Mouse (Mus musculus) forebrain, embryonic 15.5 days (tissue): ENCODE data around the gene Etl4. TPM values are rescaled to one million over a fixed set of nuclear protein-coding genes. Genes with fewer than 3 reads are reported as not detected.
A peak's percentile ranks its signal among the peaks of the same experiment; 100 is the strongest.
"Not testable (repeated sequence)": the region's sequence is repeated elsewhere in the genome, so short reads cannot be mapped to it uniquely, and the experiment has no call there.

Experiments used
- ATAC-seq: fragments of 200-750 bp; cut with Nextera tagmentation; replicated peaks from 2 replicates; pipeline ENCODE4 v1.8.0; 2017; ENCODE audit warnings: mild to moderate bottlenecking, moderate TSS enrichment, moderate library complexity
- H3K27ac ChIP-seq: fragments of 300-500 bp; sonication (generic); replicated peaks from 2 replicates; pipeline ENCODE4 v1.5.1; 2015; ENCODE audit warnings: mild to moderate bottlenecking, inconsistent platforms
- H3K27me3 ChIP-seq: fragments of 300-500 bp; sonication (generic); 2 replicates; pipeline ENCODE4 v1.6.1; 2015; ENCODE audit warnings: inconsistent platforms
- H3K36me3 ChIP-seq: fragments of 300-500 bp; sonication (generic); 2 replicates; pipeline ENCODE4 v1.6.1; 2015; ENCODE audit warnings: mild to moderate bottlenecking, inconsistent platforms
- H3K4me1 ChIP-seq: fragments of 300-500 bp; sonication (generic); 2 replicates; pipeline ENCODE4 v1.6.1; 2015; ENCODE audit warnings: inconsistent platforms
- H3K4me2 ChIP-seq: fragments of 300-500 bp; sonication (generic); replicated peaks from 2 replicates; pipeline ENCODE4 v1.6.1; 2015; ENCODE audit warnings: mild to moderate bottlenecking, inconsistent platforms
- H3K4me3 ChIP-seq: fragments of 300-500 bp; sonication (generic); 2 replicates; pipeline ENCODE4 v1.5.1; 2015; ENCODE audit warnings: mild to moderate bottlenecking, inconsistent platforms
- H3K9ac ChIP-seq: fragments of 300-500 bp; sonication (generic); replicated peaks from 2 replicates; pipeline ENCODE4 v1.6.1; 2015; ENCODE audit warnings: mild to moderate bottlenecking, inconsistent platforms
- H3K9me3 ChIP-seq: fragments of 300-500 bp; sonication (generic); 2 replicates; pipeline ENCODE4 v1.6.1; 2016; ENCODE audit warnings: inconsistent platforms
- WGBS: fragments of 180-500 bp; shearing (Covaris S2); methylation state at CpG from one replicate; pipeline ENCODE4 v1.1.7; 2015; ENCODE audit warnings: mixed read lengths; 5-methylcytosine and 5-hydroxymethylcytosine counted together
- polyA plus RNA-seq: library from polyadenylated mRNA; unstranded; fragments of >200 nt; fragmentation: Nextera tagmentation; extraction: Ambion mirVana; gene quantifications from 2 replicates; pipeline ENCODE4 v1.2.1, GENCODE M21; 2015

Etl4 gene
- polyA plus RNA-seq, 1 experiment from 2014 or later, result 15.7 TPM

DNA sequence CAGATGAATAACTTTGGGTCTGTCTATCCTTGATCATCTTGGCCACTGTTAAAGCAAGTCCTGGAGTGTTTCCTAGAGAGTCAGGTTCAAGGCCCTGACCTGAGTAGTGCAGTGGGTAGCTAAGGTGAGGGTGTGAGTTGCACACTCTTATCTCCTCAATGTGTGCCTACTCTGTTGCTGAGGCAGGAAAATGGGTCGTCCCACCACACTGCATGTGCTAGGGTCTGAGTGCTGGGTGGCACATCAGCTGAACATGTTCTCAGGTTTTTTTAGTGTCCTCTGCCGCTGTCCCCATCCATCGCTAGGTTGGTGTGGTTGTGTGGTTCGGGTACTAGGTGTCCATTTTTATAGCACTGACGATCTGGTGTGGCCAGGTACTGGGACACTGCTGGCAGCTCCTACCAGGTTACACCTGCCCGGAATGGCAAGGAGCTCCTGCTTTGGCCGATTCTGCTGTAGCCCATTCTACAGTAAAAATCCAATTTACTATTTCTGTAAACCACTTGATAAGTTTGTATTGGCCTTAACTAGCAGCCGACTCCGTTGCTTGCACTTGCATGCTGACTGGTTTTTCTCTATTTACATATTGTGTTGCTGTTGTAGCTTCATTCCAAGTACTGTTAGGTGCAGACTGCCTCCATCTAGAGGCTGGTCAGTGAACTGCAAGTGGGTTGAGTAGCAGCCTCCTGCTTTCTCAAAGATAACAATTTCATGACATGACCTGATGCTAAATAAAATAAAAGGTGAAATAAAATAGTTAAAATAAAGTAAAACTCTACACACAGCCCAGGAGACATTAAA, 763.4 kb downstream of the Etl4 start:
- H3K36me3 ChIP-seq, result no peaks in the 10 kb centered on the region
- no peak overlapping the region for H3K27ac ChIP-seq
- no peak overlapping the region for H3K4me3 ChIP-seq
- WGBS, result 67% methylated on average over 9 of the region's 9 CpGs
- H3K9ac ChIP-seq, result no peak overlapping the region
- peaks cover 2% of the 10 kb centered on the region; the same call in 1 of the 2 replicates for H3K4me1 ChIP-seq
- ATAC-seq, result peak; percentile 79
- no peaks in the 10 kb centered on the region for H3K9me3 ChIP-seq
- no peak overlapping the region for H3K4me2 ChIP-seq
- H3K27me3 ChIP-seq, result no peaks in the 10 kb centered on the region

DNA sequence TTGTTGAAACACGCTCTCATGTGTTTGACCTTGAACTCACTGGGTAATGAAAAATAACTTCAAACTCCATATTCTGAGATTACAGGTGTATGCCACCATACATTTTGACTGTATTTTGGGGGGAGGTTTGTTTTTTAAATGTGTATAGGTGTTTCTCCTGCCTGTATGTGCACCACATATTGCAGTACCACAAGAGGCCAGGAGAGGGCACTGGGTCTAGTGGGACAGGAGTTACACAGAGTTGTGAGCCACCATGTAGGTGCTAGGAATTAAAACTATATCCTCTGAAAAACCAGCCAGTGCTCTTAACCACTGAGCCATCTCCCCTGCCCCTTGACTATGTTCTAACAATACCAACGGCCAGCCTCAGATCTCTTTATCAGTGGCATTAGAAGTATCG, 766.8 kb downstream of the Etl4 start:
- H3K27me3 ChIP-seq, result no peaks in the 10 kb centered on the region
- peaks cover 2% of the 10 kb centered on the region; the same call in 1 of the 2 replicates for H3K4me1 ChIP-seq
- H3K9ac ChIP-seq, result no peak overlapping the region
- H3K4me2 ChIP-seq, result no peak overlapping the region
- H3K27ac ChIP-seq, result no peak overlapping the region
- no peak overlapping the region for H3K4me3 ChIP-seq
- H3K36me3 ChIP-seq, result no peaks in the 10 kb centered on the region
- 97% methylated on average over 3 of the region's 3 CpGs for WGBS
- ATAC-seq, result no peak
- no peaks in the 10 kb centered on the region for H3K9me3 ChIP-seq

DNA sequence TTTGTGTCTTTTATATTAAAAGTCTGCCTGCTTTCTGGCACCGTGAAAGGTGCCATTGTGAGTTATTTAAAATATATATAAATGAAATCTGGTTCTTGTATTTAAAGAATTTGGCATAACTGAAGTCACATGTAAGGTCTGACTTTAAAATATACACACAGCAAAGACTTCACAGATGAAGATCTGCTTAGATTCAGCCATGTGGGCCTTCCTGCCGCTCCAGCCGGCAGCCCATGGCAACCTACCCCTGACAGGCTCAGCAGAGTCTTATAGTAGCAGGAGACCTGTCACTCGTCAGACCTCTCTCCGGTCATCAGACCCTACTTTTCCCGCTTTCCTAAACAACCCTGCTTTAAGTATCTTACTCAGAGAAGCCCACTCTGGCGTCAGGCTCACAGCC, 769.2 kb downstream of the Etl4 start:
- H3K36me3 ChIP-seq, result no peaks in the 10 kb centered on the region
- H3K4me3 ChIP-seq, result no peak overlapping the region
- no peaks in the 10 kb centered on the region for H3K4me1 ChIP-seq
- H3K9me3 ChIP-seq, result no peaks in the 10 kb centered on the region
- WGBS, result 81% methylated on average over 7 of the region's 7 CpGs
- H3K9ac ChIP-seq, result no peak overlapping the region
- no peak overlapping the region for H3K4me2 ChIP-seq
- no peak overlapping the region for H3K27ac ChIP-seq
- no peak for ATAC-seq
- H3K27me3 ChIP-seq, result no peaks in the 10 kb centered on the region

DNA sequence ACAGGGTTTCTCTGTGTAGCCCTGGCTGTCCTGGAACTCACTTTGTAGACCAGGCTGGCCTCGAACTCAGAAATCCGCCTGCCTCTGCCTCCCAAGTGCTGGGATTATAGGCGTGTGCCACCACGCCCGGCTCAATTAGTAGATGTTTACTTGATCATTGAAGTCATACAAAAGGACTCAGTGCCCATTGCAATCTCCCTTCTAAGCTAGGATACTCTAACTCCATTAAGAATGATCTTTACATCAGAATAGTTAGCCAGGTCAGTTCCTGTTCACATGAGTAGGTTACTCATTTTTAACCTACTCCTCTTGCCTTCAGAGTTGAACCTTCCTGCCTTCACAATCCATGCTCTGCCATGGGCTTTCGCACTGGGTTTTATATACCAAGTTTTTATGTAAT, 772.6 kb downstream of the Etl4 start:
- not testable (repeated sequence) for H3K9ac ChIP-seq, H3K4me1 ChIP-seq
- WGBS, result 95% methylated on average over 6 of the region's 6 CpGs

DNA sequence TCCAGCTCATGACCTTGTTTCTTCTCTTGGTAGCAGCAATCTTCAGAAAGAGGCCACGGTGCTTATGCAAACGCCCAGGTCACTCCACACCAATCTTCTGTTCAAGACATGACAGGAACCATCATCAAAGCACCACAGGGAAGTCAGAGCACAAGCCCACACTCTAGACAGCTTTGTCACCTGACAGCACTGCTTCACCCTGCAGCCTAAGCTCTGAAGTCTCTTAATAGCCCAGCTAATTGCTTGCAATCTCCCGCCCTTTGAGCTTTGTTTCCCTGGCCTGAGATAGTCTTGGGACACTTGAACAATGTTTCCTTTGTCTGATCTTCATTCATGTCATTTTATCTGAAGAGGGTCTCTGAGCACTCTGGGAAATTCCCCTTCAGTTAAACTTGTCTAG, 779.8 kb downstream of the Etl4 start:
- Histone ChIP-seq H3K9ac (no peak overlapping the region), H3K4me3 (no peak overlapping the region), H3K4me2 (no peak overlapping the region), H3K27me3 (no peaks in the 10 kb centered on the region), H3K4me1 (no peaks in the 10 kb centered on the region), H3K36me3 (no peaks in the 10 kb centered on the region), H3K9me3 (no peaks in the 10 kb centered on the region), H3K27ac (no peak overlapping the region)
- no peak for ATAC-seq
- WGBS, result 17% methylated on average over 3 of the region's 3 CpGs

More for the DNA sequence above, 772.6 kb downstream of the Etl4 start:
- H3K4me3 ChIP-seq, H3K27ac ChIP-seq, H3K9me3 ChIP-seq, ATAC-seq, H3K27me3 ChIP-seq, H3K4me2 ChIP-seq, H3K36me3 ChIP-seq: not testable (repeated sequence)

DNA sequence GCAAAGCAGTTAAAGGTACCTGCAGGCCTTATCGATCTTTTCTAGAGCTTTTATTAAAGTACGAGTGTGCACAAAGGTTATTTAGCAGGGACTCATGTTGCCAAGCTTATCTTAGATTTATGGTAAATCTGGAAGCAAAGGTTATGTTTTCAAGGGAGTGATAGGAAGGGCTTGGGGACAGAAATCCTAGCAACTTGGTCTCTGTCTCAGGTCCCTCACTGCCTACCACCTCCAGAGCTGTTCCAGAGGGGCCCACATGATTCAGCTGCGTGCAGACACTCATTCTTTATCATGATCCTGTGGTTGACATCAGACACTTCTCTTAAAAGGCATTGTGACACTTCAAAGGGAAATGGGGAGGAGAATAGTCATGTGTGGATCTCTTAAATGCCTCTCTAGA, 783.3 kb downstream of the Etl4 start:
- H3K4me1 ChIP-seq, result no peaks in the 10 kb centered on the region
- no peak overlapping the region for H3K9ac ChIP-seq
- no peaks in the 10 kb centered on the region for H3K9me3 ChIP-seq
- no peaks in the 10 kb centered on the region for H3K36me3 ChIP-seq
- no peak overlapping the region for H3K4me2 ChIP-seq
- 86% methylated on average over 3 of the region's 3 CpGs for WGBS
- no peak overlapping the region for H3K4me3 ChIP-seq
- H3K27me3 ChIP-seq, result no peaks in the 10 kb centered on the region
- ATAC-seq, result no peak
- H3K27ac ChIP-seq, result no peak overlapping the region

DNA sequence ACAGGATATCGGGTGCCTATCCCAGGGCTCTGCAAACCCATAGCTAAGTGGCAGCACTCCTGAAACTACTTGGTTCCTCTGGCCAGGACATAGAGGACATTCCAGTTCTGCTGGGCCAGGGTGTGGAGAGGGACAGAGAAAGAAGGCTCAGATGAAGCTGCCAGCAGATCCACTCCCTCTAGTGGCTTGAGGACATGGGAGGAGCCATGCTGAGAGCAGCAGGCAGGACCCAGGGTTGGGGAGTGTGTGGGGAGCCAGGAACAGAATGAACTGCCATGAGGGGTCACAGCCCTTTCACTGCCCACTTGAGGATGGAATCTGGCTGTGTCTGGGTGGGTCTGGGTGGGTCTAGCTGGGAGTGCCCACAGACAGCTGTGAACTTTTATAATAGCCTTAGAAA, 784.2 kb downstream of the Etl4 start:
- WGBS, result 86% methylated on average over 1 of the region's 1 CpGs
- no peaks in the 10 kb centered on the region for H3K27me3 ChIP-seq
- no peak for ATAC-seq
- no peaks in the 10 kb centered on the region for H3K4me1 ChIP-seq
- H3K4me3 ChIP-seq, result no peak overlapping the region
- no peaks in the 10 kb centered on the region for H3K36me3 ChIP-seq
- no peaks in the 10 kb centered on the region for H3K9me3 ChIP-seq
- H3K4me2 ChIP-seq, result no peak overlapping the region
- no peak overlapping the region for H3K9ac ChIP-seq
- H3K27ac ChIP-seq, result no peak overlapping the region

DNA sequence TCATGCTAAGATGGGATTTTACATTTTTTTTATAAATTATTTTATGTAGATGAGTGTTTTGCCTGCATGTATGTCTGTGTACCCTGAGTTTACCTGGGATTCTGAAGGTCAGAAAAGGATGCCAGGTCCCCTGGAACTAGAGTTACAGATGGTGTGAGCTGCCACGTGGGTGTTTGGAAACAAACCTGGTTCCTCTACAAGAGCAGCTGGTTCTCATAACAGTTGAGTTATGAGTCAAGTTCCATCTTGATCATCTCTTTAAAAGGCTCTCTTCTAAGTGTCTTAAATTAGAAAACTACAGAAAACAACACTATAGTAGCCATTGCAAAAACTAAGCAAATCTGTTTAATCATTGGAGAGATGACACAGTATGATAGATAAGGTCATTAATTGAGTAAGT, 788.1 kb downstream of the Etl4 start:
- WGBS, result 83% methylated on average over 1 of the region's 1 CpGs
- H3K9me3 ChIP-seq, result no peaks in the 10 kb centered on the region
- H3K9ac ChIP-seq, result no peak overlapping the region
- H3K4me1 ChIP-seq, result no peaks in the 10 kb centered on the region
- no peak overlapping the region for H3K27ac ChIP-seq
- no peaks in the 10 kb centered on the region for H3K27me3 ChIP-seq
- H3K4me3 ChIP-seq, result no peak overlapping the region
- H3K4me2 ChIP-seq, result no peak overlapping the region
- no peak for ATAC-seq
- H3K36me3 ChIP-seq, result no peaks in the 10 kb centered on the region

DNA sequence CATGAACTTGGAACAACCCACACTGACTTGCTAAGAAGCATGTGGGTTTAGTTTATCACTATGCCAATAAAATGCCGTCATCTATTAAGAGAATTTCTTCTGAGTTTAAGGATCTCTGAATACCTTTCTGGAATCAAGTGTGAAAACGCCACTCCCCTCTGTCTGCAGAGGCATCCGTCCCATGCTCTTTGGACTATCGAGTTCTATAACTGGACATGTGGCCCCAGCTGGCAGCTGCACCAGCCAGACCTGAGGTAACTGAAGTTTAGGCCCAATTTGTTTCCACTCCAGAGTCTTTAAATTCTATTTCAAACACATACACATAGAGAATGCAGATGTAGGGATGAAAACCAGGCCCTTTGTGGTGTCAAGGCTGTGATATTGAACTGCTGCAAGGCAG, 795.5 kb downstream of the Etl4 start:
- Histone ChIP-seq H3K36me3 (no peaks in the 10 kb centered on the region), H3K27me3 (no peaks in the 10 kb centered on the region), H3K4me1 (no peaks in the 10 kb centered on the region), H3K4me3 (no peak overlapping the region), H3K4me2 (no peak overlapping the region), H3K27ac (no peak overlapping the region), H3K9me3 (no peaks in the 10 kb centered on the region), H3K9ac (no peak overlapping the region)
- WGBS, result 92% methylated on average over 4 of the region's 4 CpGs
- no peak for ATAC-seq

DNA sequence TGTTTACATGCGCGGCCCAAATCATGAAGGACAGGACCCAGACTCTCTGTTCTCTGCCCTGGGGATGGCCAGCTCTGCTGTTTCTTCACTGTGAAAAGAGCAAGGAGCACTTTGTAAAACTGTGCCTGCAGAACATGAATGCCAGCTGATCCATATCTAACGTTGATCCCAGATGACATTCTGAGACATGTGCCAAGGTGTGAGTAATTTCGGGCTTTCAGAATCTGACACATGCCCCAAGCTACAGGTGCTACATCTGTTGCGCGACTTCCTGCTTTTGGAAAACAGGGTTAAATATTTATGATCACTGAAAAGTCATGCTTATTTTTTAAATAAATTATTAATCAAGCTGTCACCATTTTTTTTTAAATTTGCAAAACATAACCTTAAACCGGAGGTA, 801.0 kb downstream of the Etl4 start:
- no peak for ATAC-seq
- Histone ChIP-seq H3K4me2 (no peak overlapping the region), H3K4me1 (no peaks in the 10 kb centered on the region), H3K4me3 (no peak overlapping the region), H3K9ac (no peak overlapping the region), H3K36me3 (no peaks in the 10 kb centered on the region), H3K27ac (no peak overlapping the region), H3K27me3 (no peaks in the 10 kb centered on the region), H3K9me3 (no peaks in the 10 kb centered on the region)
- WGBS, result 88% methylated on average over 7 of the region's 7 CpGs

DNA sequence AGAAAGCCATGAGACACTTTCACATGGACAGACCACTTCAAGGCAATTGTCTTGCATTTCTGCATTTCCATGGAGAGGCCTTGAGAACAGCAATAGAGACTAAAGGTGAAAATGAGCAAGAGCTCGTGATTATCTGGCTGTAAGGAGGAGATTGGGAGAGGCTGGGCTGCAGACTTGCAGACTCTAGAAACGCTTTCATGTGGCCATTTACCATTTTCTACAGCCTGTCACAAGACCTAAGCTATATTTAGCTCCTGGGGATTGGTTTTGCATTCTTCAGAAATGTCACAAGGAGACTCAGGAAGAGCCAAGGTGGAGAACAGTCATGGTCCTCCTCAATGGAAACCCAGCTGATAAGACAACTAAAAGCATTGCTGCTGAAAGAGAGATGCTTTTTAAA, 801.4 kb downstream of the Etl4 start:
- 74% methylated on average over 2 of the region's 2 CpGs for WGBS
- H3K9ac ChIP-seq, result no peak overlapping the region
- no peak for ATAC-seq
- no peak overlapping the region for H3K4me3 ChIP-seq
- no peaks in the 10 kb centered on the region for H3K36me3 ChIP-seq
- H3K9me3 ChIP-seq, result no peaks in the 10 kb centered on the region
- no peaks in the 10 kb centered on the region for H3K4me1 ChIP-seq
- no peaks in the 10 kb centered on the region for H3K27me3 ChIP-seq
- H3K4me2 ChIP-seq, result no peak overlapping the region
- H3K27ac ChIP-seq, result no peak overlapping the region

DNA sequence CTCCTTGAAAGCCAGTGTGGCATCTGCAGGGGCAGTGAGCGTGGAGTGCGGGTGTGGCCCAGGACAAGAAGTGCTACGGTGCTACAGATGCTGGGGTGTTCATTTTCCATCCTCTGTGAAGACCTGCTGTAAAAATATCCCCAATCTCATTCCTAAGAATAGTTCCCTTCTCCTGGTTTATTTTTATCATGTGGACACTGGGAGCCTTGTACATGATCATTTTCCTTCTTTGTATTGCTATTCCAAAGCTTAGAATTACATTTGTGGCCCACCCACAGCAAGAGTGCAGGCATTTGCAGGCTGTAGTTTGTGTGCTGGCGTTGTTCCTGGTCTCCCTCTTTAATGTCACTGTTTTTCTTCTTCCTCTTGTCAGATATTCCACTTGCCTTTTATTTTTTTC, 809.5 kb downstream of the Etl4 start:
- Histone ChIP-seq H3K4me1 (peaks cover 8% of the 10 kb centered on the region), H3K9me3 (no peaks in the 10 kb centered on the region), H3K4me2 (no peak overlapping the region), H3K27me3 (no peaks in the 10 kb centered on the region), H3K4me3 (no peak overlapping the region), H3K36me3 (no peaks in the 10 kb centered on the region), H3K9ac (no peak overlapping the region), H3K27ac (no peak overlapping the region)
- 90% methylated on average over 4 of the region's 4 CpGs for WGBS
- ATAC-seq, result no peak

DNA sequence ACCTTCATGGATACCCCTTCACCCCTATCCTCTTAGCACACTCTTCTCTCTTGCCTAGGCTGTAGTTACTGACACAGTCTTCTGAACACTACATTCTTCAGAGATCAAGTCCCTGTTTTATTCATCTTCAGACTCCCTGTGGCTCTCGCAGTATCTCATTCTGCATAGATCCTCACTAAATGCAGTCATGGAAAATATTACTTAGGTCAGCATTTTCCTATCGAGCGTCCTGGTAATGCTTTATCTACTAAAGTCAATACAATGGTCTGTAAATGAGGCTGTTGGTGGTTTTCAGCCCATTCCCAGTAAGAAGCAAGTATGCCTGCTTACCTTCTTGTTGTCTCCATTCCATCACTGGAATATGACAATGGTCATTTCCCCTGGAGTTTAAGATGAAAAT, 811.5 kb downstream of the Etl4 start:
- H3K4me3 ChIP-seq, result no peak overlapping the region
- ATAC-seq, result no peak
- no peak overlapping the region for H3K27ac ChIP-seq
- H3K36me3 ChIP-seq, result no peaks in the 10 kb centered on the region
- peaks cover 8% of the 10 kb centered on the region for H3K4me1 ChIP-seq
- no peak overlapping the region for H3K4me2 ChIP-seq
- no peak overlapping the region for H3K9ac ChIP-seq
- 92% methylated on average over 3 of the region's 3 CpGs for WGBS
- no peaks in the 10 kb centered on the region for H3K9me3 ChIP-seq
- H3K27me3 ChIP-seq, result no peaks in the 10 kb centered on the region
